Mouse (Mus musculus): ENCODE measurements at regions not wholly inside any gene's neighbourhood (a gene's known extent, or its start where the extent isn't known, plus 50 kb on each side); places are given as distances from the start of the nearest gene placed in this dataset.

DNA sequence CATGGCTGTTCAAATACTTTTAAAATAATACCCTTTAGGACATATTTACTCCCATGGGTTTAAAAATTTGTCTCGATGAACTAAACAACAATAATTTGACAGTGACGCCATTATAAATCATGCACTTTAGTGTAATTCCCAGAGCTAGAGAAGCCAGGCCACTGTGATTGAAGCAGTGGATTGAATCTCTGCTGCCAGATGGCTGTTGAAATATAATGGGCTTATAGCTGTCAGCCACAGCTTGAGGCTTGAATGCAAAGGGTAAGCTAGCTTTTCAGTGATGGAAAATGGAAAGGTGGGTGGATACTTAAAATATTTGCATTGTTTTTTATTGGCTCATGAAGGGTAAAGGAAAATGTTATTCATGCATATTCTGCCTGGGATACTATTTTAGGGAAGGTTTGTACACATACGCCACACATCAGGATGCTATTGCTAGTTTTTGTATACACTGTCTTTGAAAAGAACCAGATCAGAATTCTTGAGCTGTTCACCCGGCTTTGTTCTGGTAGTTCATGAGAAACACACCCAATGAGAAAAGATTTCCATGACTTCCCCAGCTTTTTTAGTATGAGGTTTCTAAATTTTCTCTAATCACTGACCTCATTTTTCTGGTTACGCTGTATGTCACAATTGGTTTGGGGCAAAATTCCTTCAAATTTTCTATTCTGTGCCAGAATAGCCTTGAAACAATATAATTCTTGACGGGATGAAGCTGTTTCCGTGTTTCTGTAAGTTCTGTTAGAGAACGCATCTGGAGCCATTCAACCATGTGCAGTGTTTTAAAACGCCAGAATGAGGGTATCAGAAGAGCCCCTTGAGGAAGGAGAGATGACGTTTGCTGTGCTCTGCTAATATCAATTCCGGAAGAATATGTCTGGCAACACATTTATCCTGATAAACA is 78.7 kb upstream of the Pam start:
- H3K9me3 ChIP-seq (ENCODE audit: control insufficient read depth, low read length), result no peaks in the 10 kb centered on the region
- no peak for ATAC-seq (replicated peaks; ENCODE audit: low FRiP score)
- H3K4me1 ChIP-seq (replicated peaks; ENCODE audit: control insufficient read depth, insufficient read depth, low read length), result no peaks in the 10 kb centered on the region
- DNase-seq (ENCODE audit: low spot score), result no peak
- H3K27ac ChIP-seq (ENCODE audit: low read depth, low read length), result no peak overlapping the region
- no peaks in the 10 kb centered on the region for H3K36me3 ChIP-seq (ENCODE audit: control insufficient read depth, insufficient read depth, low read length)
- 77% methylated on average over 11 of the region's 11 CpGs for WGBS
- no peaks in the 10 kb centered on the region for H3K27me3 ChIP-seq (ENCODE audit: control insufficient read depth, insufficient read depth, low read length)
- H3K4me2 ChIP-seq (ENCODE audit: low read depth, low read length, severe bottlenecking), result no peak overlapping the region
- no peak overlapping the region for H3K9ac ChIP-seq (ENCODE audit: low read length)
- no peak overlapping the region for H3K4me3 ChIP-seq (ENCODE audit: low read depth, low read length)

DNA sequence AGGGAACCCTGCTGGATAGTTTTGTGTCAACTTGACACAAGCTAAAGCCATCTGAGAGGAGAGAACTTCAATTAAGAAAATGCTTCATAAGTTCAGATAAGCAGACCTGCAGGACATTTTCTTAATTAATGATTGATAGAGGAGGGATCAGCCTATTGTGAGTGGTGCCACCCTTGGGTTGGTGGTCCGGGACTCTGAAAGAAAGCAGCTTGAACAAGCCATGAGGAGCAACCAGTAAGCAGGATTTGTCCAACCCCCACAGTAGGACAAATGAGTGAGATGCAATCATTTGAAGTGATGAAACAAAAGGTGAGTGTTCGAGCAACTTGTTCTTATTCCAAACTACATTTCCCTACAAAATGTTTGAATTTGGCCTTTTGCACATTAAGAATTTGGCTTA is 78.0 kb upstream of the Pam start:
- Histone ChIP-seq H3K9ac (ENCODE audit: low read length) (no peak overlapping the region), H3K36me3 (ENCODE audit: control insufficient read depth, insufficient read depth, low read length) (no peaks in the 10 kb centered on the region), H3K9me3 (ENCODE audit: control insufficient read depth, low read length) (no peaks in the 10 kb centered on the region), H3K27ac (ENCODE audit: low read depth, low read length) (no peak overlapping the region), H3K4me1 (replicated peaks; ENCODE audit: control insufficient read depth, insufficient read depth, low read length) (no peaks in the 10 kb centered on the region), H3K27me3 (ENCODE audit: control insufficient read depth, insufficient read depth, low read length) (no peaks in the 10 kb centered on the region), H3K4me3 (ENCODE audit: low read depth, low read length) (no peak overlapping the region), H3K4me2 (ENCODE audit: low read depth, low read length, severe bottlenecking) (no peak overlapping the region)
- WGBS, result 62% methylated on average over 2 of the region's 2 CpGs
- ATAC-seq (replicated peaks; ENCODE audit: low FRiP score), result no peak
- no peak for DNase-seq (ENCODE audit: low spot score)

DNA sequence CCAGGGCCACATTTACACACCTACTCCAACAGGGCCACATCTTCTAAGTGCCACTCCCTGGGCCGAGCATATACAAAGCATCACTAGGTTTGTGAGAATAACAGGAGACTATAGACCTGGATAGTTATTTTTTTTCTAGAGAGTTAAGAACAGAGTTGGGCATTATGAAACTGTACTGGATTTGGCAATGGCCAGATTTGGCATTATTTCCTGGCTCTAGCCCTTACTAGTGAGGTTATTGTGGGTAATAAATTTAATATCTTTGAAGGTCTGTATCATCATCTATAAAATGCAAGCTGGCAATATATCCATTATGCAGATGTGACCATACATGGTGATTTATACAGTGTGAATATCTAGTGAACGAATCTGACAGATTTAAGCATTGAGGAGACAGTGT is 75.8 kb upstream of the Pam start:
- DNase-seq (ENCODE audit: low spot score), result no peak
- Histone ChIP-seq H3K27me3 (ENCODE audit: control insufficient read depth, insufficient read depth, low read length) (no peaks in the 10 kb centered on the region), H3K9me3 (ENCODE audit: control insufficient read depth, low read length) (no peaks in the 10 kb centered on the region), H3K27ac (ENCODE audit: low read depth, low read length) (no peak overlapping the region), H3K4me1 (replicated peaks; ENCODE audit: control insufficient read depth, insufficient read depth, low read length) (no peaks in the 10 kb centered on the region), H3K36me3 (ENCODE audit: control insufficient read depth, insufficient read depth, low read length) (no peaks in the 10 kb centered on the region), H3K9ac (ENCODE audit: low read length) (no peak overlapping the region), H3K4me2 (ENCODE audit: low read depth, low read length, severe bottlenecking) (no peak overlapping the region), H3K4me3 (ENCODE audit: low read depth, low read length) (no peak overlapping the region)
- WGBS, result 90% methylated on average over 2 of the region's 2 CpGs
- no peak for ATAC-seq (replicated peaks; ENCODE audit: low FRiP score)

DNA sequence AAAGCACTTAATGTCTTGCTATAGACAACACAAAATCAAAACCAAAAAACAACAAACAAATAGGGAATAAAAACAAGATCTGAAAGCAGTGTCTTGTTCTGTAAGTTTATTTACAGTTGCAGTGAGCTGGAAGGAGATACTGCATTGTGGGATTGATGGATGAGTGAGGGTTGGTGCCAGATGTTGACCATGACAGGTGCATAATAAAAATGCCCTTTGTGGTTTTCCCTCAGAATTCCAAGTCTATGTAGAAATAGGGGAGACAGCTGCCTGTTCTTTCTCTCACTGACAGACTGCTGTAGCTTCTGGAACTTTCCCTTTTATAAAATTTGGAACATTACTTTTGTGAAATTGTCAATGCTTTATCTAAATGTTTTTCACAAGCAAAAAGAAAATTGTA is 73.9 kb upstream of the Pam start:
- no peak overlapping the region for H3K4me2 ChIP-seq (ENCODE audit: low read depth, low read length, severe bottlenecking)
- H3K27ac ChIP-seq (ENCODE audit: low read depth, low read length), result no peak overlapping the region
- ATAC-seq (replicated peaks; ENCODE audit: low FRiP score) (no peak), DNase-seq (ENCODE audit: low spot score) (no peak)
- no peaks in the 10 kb centered on the region for H3K36me3 ChIP-seq (ENCODE audit: control insufficient read depth, insufficient read depth, low read length)
- H3K4me3 ChIP-seq (ENCODE audit: low read depth, low read length), result no peak overlapping the region
- H3K4me1 ChIP-seq (replicated peaks; ENCODE audit: control insufficient read depth, insufficient read depth, low read length), result no peaks in the 10 kb centered on the region
- no peaks in the 10 kb centered on the region for H3K9me3 ChIP-seq (ENCODE audit: control insufficient read depth, low read length)
- no peak overlapping the region for H3K9ac ChIP-seq (ENCODE audit: low read length)
- no peaks in the 10 kb centered on the region for H3K27me3 ChIP-seq (ENCODE audit: control insufficient read depth, insufficient read depth, low read length)

DNA sequence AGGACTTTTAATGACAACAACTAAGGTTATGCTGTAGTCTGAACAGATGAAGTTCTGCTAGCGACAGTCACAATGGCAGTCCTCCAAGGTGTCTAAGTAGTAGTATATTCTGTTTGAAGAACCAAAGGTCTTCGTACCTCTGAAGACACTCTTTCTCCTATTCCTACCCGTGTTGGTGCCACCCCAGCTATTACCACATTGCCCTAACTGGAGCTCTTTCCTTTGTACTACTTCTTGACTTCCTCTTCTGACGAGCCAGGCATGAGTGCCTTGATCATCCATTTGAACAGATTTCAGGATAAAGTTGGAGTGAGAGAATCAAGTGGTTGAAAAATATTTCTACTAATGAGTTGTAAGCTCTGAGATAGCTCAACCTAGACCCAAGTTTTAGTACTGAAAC is 72.4 kb upstream of the Pam start:
- Histone ChIP-seq H3K4me1 (replicated peaks; ENCODE audit: control insufficient read depth, insufficient read depth, low read length) (no peaks in the 10 kb centered on the region), H3K4me3 (ENCODE audit: low read depth, low read length) (no peak overlapping the region), H3K27ac (ENCODE audit: low read depth, low read length) (no peak overlapping the region), H3K9me3 (ENCODE audit: control insufficient read depth, low read length) (no peaks in the 10 kb centered on the region), H3K36me3 (ENCODE audit: control insufficient read depth, insufficient read depth, low read length) (no peaks in the 10 kb centered on the region), H3K4me2 (ENCODE audit: low read depth, low read length, severe bottlenecking) (no peak overlapping the region), H3K9ac (ENCODE audit: low read length) (no peak overlapping the region), H3K27me3 (ENCODE audit: control insufficient read depth, insufficient read depth, low read length) (no peaks in the 10 kb centered on the region)
- WGBS, result 85% methylated on average over 4 of the region's 4 CpGs
- DNase-seq (ENCODE audit: low spot score) (no peak), ATAC-seq (replicated peaks; ENCODE audit: low FRiP score) (no peak)

DNA sequence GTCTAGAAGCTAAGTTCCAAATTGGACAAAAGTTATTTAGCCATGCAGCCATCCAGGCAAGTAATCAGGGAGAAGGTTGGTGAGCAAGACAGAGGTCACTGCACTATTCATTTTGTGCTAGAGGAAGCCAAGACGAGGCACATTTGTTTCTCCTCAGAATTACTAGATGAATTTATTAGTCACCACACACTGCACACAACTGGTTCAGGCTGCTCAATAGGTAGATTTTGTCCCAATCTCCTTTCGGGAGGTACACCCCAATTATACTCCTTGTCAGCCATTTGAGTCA is 67.1 kb upstream of the Pam start:
- no peak overlapping the region for H3K4me3 ChIP-seq (ENCODE audit: low read depth, low read length)
- H3K27ac ChIP-seq (ENCODE audit: low read depth, low read length), result no peak overlapping the region
- H3K4me2 ChIP-seq (ENCODE audit: low read depth, low read length, severe bottlenecking), result no peak overlapping the region
- 35% methylated on average over 2 of the region's 2 CpGs for WGBS
- no peaks in the 10 kb centered on the region for H3K27me3 ChIP-seq (ENCODE audit: control insufficient read depth, insufficient read depth, low read length)
- H3K9me3 ChIP-seq (ENCODE audit: control insufficient read depth, low read length), result no peaks in the 10 kb centered on the region
- no peak for DNase-seq (ENCODE audit: low spot score)
- no peak for ATAC-seq (replicated peaks; ENCODE audit: low FRiP score)
- H3K9ac ChIP-seq (ENCODE audit: low read length), result no peak overlapping the region
- no peaks in the 10 kb centered on the region for H3K36me3 ChIP-seq (ENCODE audit: control insufficient read depth, insufficient read depth, low read length)
- H3K4me1 ChIP-seq (replicated peaks; ENCODE audit: control insufficient read depth, insufficient read depth, low read length), result no peaks in the 10 kb centered on the region

DNA sequence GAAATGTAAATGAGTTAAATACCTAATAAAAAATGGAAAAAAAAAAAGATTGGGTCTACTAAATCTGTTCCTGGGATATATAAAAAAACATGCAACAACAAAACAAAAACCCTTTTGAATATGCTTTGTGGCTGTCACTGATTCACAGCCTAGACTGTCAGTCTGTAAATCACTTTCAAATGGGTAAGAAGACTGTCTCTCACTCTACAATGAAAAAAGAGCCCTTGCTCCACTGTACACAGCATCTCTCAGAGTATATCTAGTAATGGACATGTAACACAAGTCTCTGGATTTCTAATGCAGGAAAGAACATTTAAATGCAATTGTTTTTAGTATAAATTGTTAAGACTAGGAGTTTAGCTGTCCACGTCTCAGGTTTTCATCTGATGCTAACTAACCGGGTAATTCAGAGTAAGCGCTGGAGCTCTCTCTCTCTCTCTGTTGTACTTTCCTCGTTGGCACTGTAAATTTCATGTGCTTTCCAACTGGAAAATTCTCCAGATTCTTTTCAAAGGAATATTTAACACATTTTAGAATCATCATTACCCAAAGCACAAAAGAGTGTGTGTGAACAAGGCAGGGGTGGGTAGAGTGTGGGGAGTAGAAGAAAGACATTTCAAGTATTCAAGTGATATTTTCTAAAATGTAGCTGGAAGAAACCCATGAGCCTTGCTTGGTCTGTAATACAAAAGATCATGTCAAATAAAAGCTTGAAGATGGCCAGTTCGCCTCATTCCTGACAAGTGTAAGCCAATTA is 66.6 kb upstream of the Pam start:
- Histone ChIP-seq H3K27ac (ENCODE audit: low read depth, low read length) (no peak overlapping the region), H3K4me3 (ENCODE audit: low read depth, low read length) (no peak overlapping the region), H3K36me3 (ENCODE audit: control insufficient read depth, insufficient read depth, low read length) (no peaks in the 10 kb centered on the region), H3K27me3 (ENCODE audit: control insufficient read depth, insufficient read depth, low read length) (no peaks in the 10 kb centered on the region), H3K4me1 (replicated peaks; ENCODE audit: control insufficient read depth, insufficient read depth, low read length) (no peaks in the 10 kb centered on the region), H3K4me2 (ENCODE audit: low read depth, low read length, severe bottlenecking) (no peak overlapping the region), H3K9ac (ENCODE audit: low read length) (no peak overlapping the region), H3K9me3 (ENCODE audit: control insufficient read depth, low read length) (no peaks in the 10 kb centered on the region)
- WGBS, result 75% methylated on average over 5 of the region's 5 CpGs
- no peak for DNase-seq (ENCODE audit: low spot score)
- no peak for ATAC-seq (replicated peaks; ENCODE audit: low FRiP score)

DNA sequence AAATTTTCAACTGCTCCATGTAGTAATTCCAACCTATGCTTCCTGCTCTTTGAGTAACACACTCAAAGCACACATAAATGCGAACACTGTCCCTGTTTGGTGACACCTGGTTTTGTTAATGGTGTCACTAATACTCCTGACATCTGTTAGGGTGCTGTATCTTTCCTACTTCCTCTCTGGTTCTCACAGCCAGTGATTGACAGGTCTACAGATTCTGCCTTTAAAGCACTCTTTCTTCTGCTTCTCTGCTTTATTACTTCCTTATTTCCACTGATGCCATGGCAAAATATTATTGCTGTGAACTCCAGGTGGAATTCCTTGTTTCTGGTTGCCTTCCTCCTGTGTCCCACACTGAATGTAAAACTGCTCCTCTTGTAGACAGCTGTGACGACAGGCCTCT is 63.5 kb upstream of the Pam start:
- no peaks in the 10 kb centered on the region for H3K4me1 ChIP-seq (replicated peaks; ENCODE audit: control insufficient read depth, insufficient read depth, low read length)
- WGBS, result 81% methylated on average over 2 of the region's 2 CpGs
- no peaks in the 10 kb centered on the region for H3K27me3 ChIP-seq (ENCODE audit: control insufficient read depth, insufficient read depth, low read length)
- H3K27ac ChIP-seq (ENCODE audit: low read depth, low read length), result no peak overlapping the region
- DNase-seq (ENCODE audit: low spot score), result no peak
- no peak overlapping the region for H3K4me2 ChIP-seq (ENCODE audit: low read depth, low read length, severe bottlenecking)
- no peaks in the 10 kb centered on the region for H3K36me3 ChIP-seq (ENCODE audit: control insufficient read depth, insufficient read depth, low read length)
- H3K9ac ChIP-seq (ENCODE audit: low read length), result no peak overlapping the region
- H3K9me3 ChIP-seq (ENCODE audit: control insufficient read depth, low read length), result no peaks in the 10 kb centered on the region
- no peak for ATAC-seq (replicated peaks; ENCODE audit: low FRiP score)
- no peak overlapping the region for H3K4me3 ChIP-seq (ENCODE audit: low read depth, low read length)

DNA sequence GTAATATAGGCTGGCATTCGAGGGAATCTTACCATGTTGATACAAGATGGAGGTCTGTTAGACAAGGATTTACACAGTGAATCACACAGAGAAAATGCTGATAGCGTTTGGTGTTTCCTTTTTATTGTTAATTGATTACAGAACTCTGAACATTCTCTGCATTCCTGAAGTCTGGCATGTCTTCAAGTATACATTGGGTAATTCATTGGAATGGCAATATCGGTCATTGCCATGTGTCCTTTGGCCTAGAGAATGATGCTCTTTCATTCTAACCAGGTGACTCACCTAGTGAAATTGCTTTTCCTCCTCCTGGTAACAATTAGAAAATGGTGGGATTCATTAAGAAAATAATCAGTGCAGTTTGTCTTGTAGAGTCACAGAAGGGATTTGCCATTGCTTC is 51.9 kb upstream of the Pam start:
- no peak overlapping the region for H3K4me3 ChIP-seq (ENCODE audit: low read depth, low read length)
- WGBS, result 74% methylated on average over 3 of the region's 3 CpGs

More for the DNA sequence above, 51.9 kb upstream of the Pam start:
- Histone ChIP-seq H3K9me3 (ENCODE audit: control insufficient read depth, low read length) (peaks cover 3% of the 10 kb centered on the region; the same call in 1 of the 2 replicates), H3K4me2 (ENCODE audit: low read depth, low read length, severe bottlenecking) (no peak overlapping the region), H3K27ac (ENCODE audit: low read depth, low read length) (no peak overlapping the region), H3K9ac (ENCODE audit: low read length) (no peak overlapping the region), H3K27me3 (ENCODE audit: control insufficient read depth, insufficient read depth, low read length) (no peaks in the 10 kb centered on the region), H3K36me3 (ENCODE audit: control insufficient read depth, insufficient read depth, low read length) (no peaks in the 10 kb centered on the region), H3K4me1 (replicated peaks; ENCODE audit: control insufficient read depth, insufficient read depth, low read length) (no peaks in the 10 kb centered on the region)
- ATAC-seq (replicated peaks; ENCODE audit: low FRiP score) (no peak), DNase-seq (ENCODE audit: low spot score) (no peak)

All from forebrain, embryonic 11.5 days (tissue).